Mouse (Mus musculus): ENCODE results near the gene Orm1.

DNA sequence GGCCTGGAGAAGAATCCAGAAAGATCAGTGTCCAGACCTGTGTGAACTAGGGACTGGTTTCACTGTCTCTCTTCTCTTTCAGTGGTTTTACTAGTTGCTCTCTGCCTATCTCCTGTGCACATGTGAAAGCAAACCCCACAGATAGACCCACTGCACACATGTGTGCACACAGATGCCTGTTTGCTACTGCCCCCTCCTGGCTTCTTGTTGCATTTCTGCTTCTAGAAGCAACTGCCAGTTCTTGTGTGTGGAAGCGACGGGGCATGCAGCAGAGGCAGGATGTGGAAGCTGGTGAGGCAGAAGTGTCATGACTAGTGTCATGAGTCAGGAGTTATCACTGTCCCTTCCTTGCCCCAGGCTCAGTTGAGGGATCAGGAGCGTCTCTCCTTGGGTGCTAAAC, 27.5 kb downstream of the Orm1 start:
- TF ChIP-seq POLR2A (IDR thresholded peaks at IDR 0.05; ENCODE audit: control insufficient read depth, extremely low read depth, insufficient read depth, low read length, poor library complexity) (no peak), CTCF (IDR thresholded peaks at IDR 0.05; ENCODE audit: borderline replicate concordance, control insufficient read depth, extremely low read depth, insufficient read depth, low read length, poor library complexity) (peak; percentile 74; the same call in 1 of the 2 replicates)

Measured in thymus, adult 2 months (tissue).